Comparison of ENCODE assay signal across 22 mouse cellular contexts in the genomic region with DNA sequence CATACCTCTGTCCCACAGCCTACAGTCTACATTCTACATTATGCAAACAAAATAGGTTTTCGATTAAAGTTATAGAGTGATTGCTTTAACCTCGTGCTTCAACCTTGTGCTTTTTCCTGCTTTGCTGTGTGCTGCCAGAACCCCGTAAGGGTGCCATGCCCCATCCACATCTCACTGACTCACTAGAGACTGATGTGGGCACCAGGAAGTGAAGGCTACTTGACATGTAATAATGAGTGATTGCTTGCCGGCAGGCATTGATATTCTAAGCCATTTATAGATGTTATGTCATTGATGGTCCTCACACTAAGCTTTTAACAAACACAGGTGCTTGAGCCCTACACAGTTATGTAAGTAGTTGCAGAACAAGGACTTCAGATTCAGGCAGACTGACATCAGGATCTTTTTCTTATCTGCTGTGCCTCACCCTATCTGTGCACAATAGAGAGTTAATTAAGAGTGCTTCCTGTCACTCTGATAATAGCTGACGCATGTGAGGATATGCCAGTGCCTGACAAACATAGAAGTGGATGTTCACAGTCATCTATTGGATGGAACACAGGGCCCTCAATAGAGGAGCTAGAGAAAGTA.
DNase-seq lines count a peak whose midpoint lies in the region; ATAC-seq and TF ChIP-seq lines count a peak whose summit lies in the region.
"Had no signal": no experiment of that assay in that cellular context is flagged by ENCODE, and none has a peak within 500 bp of the region (broad histone marks: within the 10 kb centered on the region; RNA-seq: fewer than 3 reads in every experiment).

No protein-coding gene starts in this region.

- no peak for TF ChIP-seq POLR2A in MEL (IDR thresholded peaks at IDR 0.05; ENCODE audit: control insufficient read depth in 1 of 2, insufficient read depth in 1 of 2, low read depth in 1 of 2, low read length in 2 of 2, poor library complexity in 1 of 2)

- peaks cover 2 to 5% of the 10 kb centered on the region in 2 experiments; a peak in 3 of 4 replicates for H3K4me1 ChIP-seq in MEL (ENCODE audit: control insufficient read depth in 1 of 2, insufficient read depth in 2 of 2, low read length in 2 of 2)
- no peaks in the 10 kb centered on the region for H3K4me1 ChIP-seq in intestine, embryonic 16.5 days (ENCODE audit: control insufficient read depth, insufficient read depth, low read length)
- H3K4me1 ChIP-seq in stomach, postnatal 0 days (replicated peaks; ENCODE audit: control insufficient read depth, insufficient read depth), result no peaks in the 10 kb centered on the region
- H3K4me1 ChIP-seq: embryonic facial prominence, embryonic 15.5 days had no signal

- 66% methylated on average over 5 of the region's 5 CpGs for WGBS in intestine, embryonic 16.5 days
- 66% methylated on average over 5 of the region's 5 CpGs for WGBS in stomach, postnatal 0 days

- peak; percentile 75 to 83 for TF ChIP-seq EP300 in MEL (IDR thresholded peaks at IDR 0.05; ENCODE audit: low read depth in 1 of 2, low read length in 2 of 2)
- no peak for TF ChIP-seq EP300 in stomach, postnatal 0 days (optimal IDR thresholded peaks at IDR 0.05)

- H3K27me3 ChIP-seq in MEL (ENCODE audit: control insufficient read depth in 1 of 2, insufficient read depth in 2 of 2, low read length in 2 of 2), result no peaks in the 10 kb centered on the region
- H3K27me3 ChIP-seq in intestine, embryonic 16.5 days (replicated peaks; ENCODE audit: control insufficient read depth, insufficient read depth, low read length), result no peaks in the 10 kb centered on the region
- no peaks in the 10 kb centered on the region for H3K27me3 ChIP-seq in stomach, postnatal 0 days (ENCODE audit: control insufficient read depth, insufficient read depth, low read length)
- H3K27me3 ChIP-seq: CH12.LX; embryonic facial prominence, embryonic 15.5 days; heart, embryonic 13.5 days had no signal

- H3K79me2 ChIP-seq in MEL (ENCODE audit: control insufficient read depth, insufficient read depth, low read length, poor library complexity), result no peaks in the 10 kb centered on the region

- H3K27ac ChIP-seq in MEL (ENCODE audit: control insufficient read depth, low read depth, low read length), result no peak overlapping the region
- no peak overlapping the region for H3K27ac ChIP-seq in intestine, embryonic 16.5 days (ENCODE audit: low read length)
- H3K27ac ChIP-seq in stomach, postnatal 0 days (replicated peaks), result no peak overlapping the region
- H3K27ac ChIP-seq: embryonic facial prominence, embryonic 15.5 days; forebrain, embryonic 10.5 days; gastrocnemius, adult 2 months; heart, embryonic 13.5 days had no signal

- peak; percentile 89 for ATAC-seq in intestine, embryonic 16.5 days
- peak; percentile 69; the same call in 1 of the 2 replicates for ATAC-seq in stomach, postnatal 0 days (ENCODE audit: low FRiP score, low TSS enrichment)
- ATAC-seq: forebrain, embryonic 14.5 days had no signal

- no peak for TF ChIP-seq RAD21 in MEL (IDR thresholded peaks at IDR 0.05; ENCODE audit: low read depth, low read length)

- H3K36me3 ChIP-seq in MEL (ENCODE audit: control insufficient read depth in 1 of 2, insufficient read depth in 2 of 2, low read length in 2 of 2), result peaks cover 0 to 15% of the 10 kb centered on the region in 2 experiments; a peak in 3 of 4 replicates
- peaks cover 4% of the 10 kb centered on the region; the same call in 1 of the 2 replicates for H3K36me3 ChIP-seq in intestine, embryonic 16.5 days (ENCODE audit: control insufficient read depth, insufficient read depth, low read length)
- no peaks in the 10 kb centered on the region; the same call in 1 of the 2 replicates for H3K36me3 ChIP-seq in stomach, postnatal 0 days (ENCODE audit: control insufficient read depth, insufficient read depth, low read length)

- no peak overlapping the region for H3K4me3 ChIP-seq in MEL (ENCODE audit: control insufficient read depth in 1 of 2, insufficient read depth in 1 of 2, low read depth in 2 of 2, low read length in 2 of 2)
- H3K4me3 ChIP-seq in intestine, embryonic 16.5 days (ENCODE audit: low read length), result no peak overlapping the region
- no peak overlapping the region for H3K4me3 ChIP-seq in stomach, postnatal 0 days (ENCODE audit: low read depth, low read length)
- H3K4me3 ChIP-seq: embryonic facial prominence, embryonic 15.5 days; erythroblast, embryonic 14.5 days; forebrain, embryonic 10.5 days; gastrocnemius, adult 2 months; heart, embryonic 13.5 days had no signal

- no peak overlapping the region for H3K4me2 ChIP-seq in intestine, embryonic 16.5 days (ENCODE audit: low read depth, low read length)
- H3K4me2 ChIP-seq in stomach, postnatal 0 days (replicated peaks; ENCODE audit: low read depth), result no peak overlapping the region
- H3K4me2 ChIP-seq: embryonic facial prominence, embryonic 15.5 days; heart, embryonic 13.5 days had no signal

- TF ChIP-seq CTCF in MEL (IDR thresholded peaks at IDR 0.05 in 2 of 3, conservative IDR thresholded peaks at IDR 0.05 in 1 of 3; ENCODE audit: control insufficient read depth in 1 of 3, insufficient read depth in 1 of 3, low read depth in 2 of 3, low read length in 3 of 3, poor library complexity in 1 of 3, severe bottlenecking in 1 of 3), result no peak
- no peak for TF ChIP-seq CTCF in stomach, postnatal 0 days (IDR thresholded peaks at IDR 0.05; ENCODE audit: low read depth)

- no peaks in the 10 kb centered on the region for H3K9me3 ChIP-seq in MEL (replicated peaks; ENCODE audit: insufficient read depth, low read length)
- no peaks in the 10 kb centered on the region for H3K9me3 ChIP-seq in intestine, embryonic 16.5 days (ENCODE audit: control insufficient read depth, low read length)
- H3K9me3 ChIP-seq in stomach, postnatal 0 days (ENCODE audit: control insufficient read depth, low read length), result no peaks in the 10 kb centered on the region
- H3K9me3 ChIP-seq: embryonic facial prominence, embryonic 15.5 days; forebrain, embryonic 10.5 days; heart, embryonic 13.5 days had no signal

- H3K9ac ChIP-seq in MEL (ENCODE audit: control insufficient read depth, low read depth, low read length, poor library complexity, severe bottlenecking), result no peak overlapping the region
- H3K9ac ChIP-seq in intestine, embryonic 16.5 days (ENCODE audit: low read depth, low read length), result no peak overlapping the region
- H3K9ac ChIP-seq in stomach, postnatal 0 days (ENCODE audit: low read length), result no peak overlapping the region
- H3K9ac ChIP-seq: embryonic facial prominence, embryonic 15.5 days; heart, embryonic 13.5 days had no signal

- DNase-seq in lung, postnatal 36 days, result peak; percentile 20
- no peak for DNase-seq in lung, postnatal 14 days
- peak; percentile 56 for DNase-seq in MEL (ENCODE audit: low read depth, low spot score)
- DNase-seq in stomach, postnatal 0 days (ENCODE audit: low spot score), result no peak
- DNase-seq in thymus, postnatal 4 days, result no peak
- no peak for DNase-seq in kidney, postnatal 10 days
- DNase-seq: adrenal gland, postnatal 10 days; cerebellum, adult 11 months; cerebellum, adult 8-10 months; cerebellum, postnatal 14 days; embryo, embryonic 11 days; gastrocnemius, adult 2 months; gastrocnemius, postnatal 36 days; heart, adult 11 months; heart, postnatal 36 days had no signal

TF ChIP-seq in MEL, 35 proteins besides CTCF, POLR2A, EP300 and RAD21 (continues in another document):
- TF ChIP-seq ZC3H11A (IDR thresholded peaks at IDR 0.05; ENCODE audit: low read depth, low read length), result no peak
- no peak for TF ChIP-seq NELFE (IDR thresholded peaks at IDR 0.05; ENCODE audit: low read depth, low read length)
- TF ChIP-seq ETS1 (IDR thresholded peaks at IDR 0.05; ENCODE audit: low read depth, low read length), result peak; percentile 77
- peak; percentile 85 for TF ChIP-seq TCF12 (IDR thresholded peaks at IDR 0.05; ENCODE audit: low read depth, low read length)
- TF ChIP-seq POLR2AphosphoS5 (IDR thresholded peaks at IDR 0.05; ENCODE audit: borderline replicate concordance, low read depth, low read length), result no peak
- TF ChIP-seq CHD1 (IDR thresholded peaks at IDR 0.05; ENCODE audit: low read depth, low read length), result no peak
- peak; percentile 88 for TF ChIP-seq RCOR1 (IDR thresholded peaks at IDR 0.05; ENCODE audit: low read depth, low read length)
- no peak for TF ChIP-seq KAT2A (conservative IDR thresholded peaks at IDR 0.05; ENCODE audit: low read depth, low read length)
- no peak for TF ChIP-seq GABPA (IDR thresholded peaks at IDR 0.05; ENCODE audit: low read depth, low read length)
- TF ChIP-seq UBTF (IDR thresholded peaks at IDR 0.05; ENCODE audit: borderline replicate concordance, insufficient read depth, low read depth, low read length), result no peak
- no peak for TF ChIP-seq MYC (IDR thresholded peaks at IDR 0.05; ENCODE audit: low read depth, low read length)
- no peak for TF ChIP-seq TBP (IDR thresholded peaks at IDR 0.05; ENCODE audit: low read depth, low read length)
- TF ChIP-seq MAX (IDR thresholded peaks at IDR 0.05; ENCODE audit: low read length), result no peak
- peak; percentile 20; the same call in 1 of the 2 replicates for TF ChIP-seq MAFK (IDR thresholded peaks at IDR 0.05; ENCODE audit: borderline replicate concordance, low read depth, low read length)
- TF ChIP-seq SMC3 (IDR thresholded peaks at IDR 0.05; ENCODE audit: low read depth, low read length), result no peak
- no peak for TF ChIP-seq MYB (IDR thresholded peaks at IDR 0.05; ENCODE audit: low read depth, low read length)
- TF ChIP-seq POLR2AphosphoS2 (IDR thresholded peaks at IDR 0.05; ENCODE audit: low read length), result no peak
- TF ChIP-seq USF2 (IDR thresholded peaks at IDR 0.05; ENCODE audit: borderline replicate concordance in 1 of 2, insufficient read depth in 1 of 2, low read depth in 1 of 2, low read length in 2 of 2), result no peak
- no peak for TF ChIP-seq ZKSCAN1 (IDR thresholded peaks at IDR 0.05; ENCODE audit: low read depth, low read length)
- TF ChIP-seq USF1 (IDR thresholded peaks at IDR 0.05; ENCODE audit: low read depth, low read length), result no peak
- no peak for TF ChIP-seq JUND (IDR thresholded peaks at IDR 0.05; ENCODE audit: low read depth, low read length)
- no peak for TF ChIP-seq CHD2 (IDR thresholded peaks at IDR 0.05; ENCODE audit: low read length)
- no peak for TF ChIP-seq ZNF384 (IDR thresholded peaks at IDR 0.05; ENCODE audit: low read depth, low read length)
- peak; percentile 17; the same call in 1 of the 2 replicates for TF ChIP-seq NRF1 (IDR thresholded peaks at IDR 0.05; ENCODE audit: insufficient read depth, low read depth, low read length, poor library complexity, severe bottlenecking)
- TF ChIP-seq E2F4 (IDR thresholded peaks at IDR 0.05; ENCODE audit: borderline replicate concordance, low read depth, low read length), result no peak
- no peak for TF ChIP-seq ZMIZ1 (IDR thresholded peaks at IDR 0.05; ENCODE audit: low read depth, low read length)
- peak; percentile 92 for TF ChIP-seq GATA1 (IDR thresholded peaks at IDR 0.05; ENCODE audit: low read depth, low read length)
- no peak for TF ChIP-seq MEF2A (IDR thresholded peaks at IDR 0.05; ENCODE audit: extremely low read depth, insufficient replicate concordance, low read depth, low read length, poor library complexity, severe bottlenecking)

Comparison
In these comparisons a context has a peak if more than half of its experiments do, and no peak if none do; other contexts are left out.
1. DNase-seq: peak in lung, postnatal 36 days (single experiment) and MEL (single experiment); none in lung, postnatal 14 days (single experiment), stomach, postnatal 0 days (single experiment), thymus, postnatal 4 days (single experiment) and kidney, postnatal 10 days (single experiment).